Mouse (Mus musculus) heart, adult 2 months (tissue): ENCODE measurements around the gene Kmt5c. TPM values are rescaled to one million over a fixed set of nuclear protein-coding genes. Genes with fewer than 3 reads are reported as not detected.
"Not testable (repeated sequence)": the region's sequence is repeated elsewhere in the genome, so short reads cannot be mapped to it uniquely, and the experiment has no call there.

Experiments
- DNase-seq, 2 experiments: peaks; one replicate each; pipeline ENCODE4 v3.0.0; 2021
- H3K27ac ChIP-seq: fragments of 200-600 bp; 2 replicates; pipeline ENCODE4 v1.8.1; 2022
- H3K27me3 ChIP-seq: fragments of 200-500 bp; 2 replicates; pipeline ENCODE4 v1.6.1; 2012; ENCODE audit warnings: mild to moderate bottlenecking, low read length, inconsistent platforms, mixed read lengths; ENCODE audit not compliant: control insufficient read depth, insufficient read depth
- H3K36me3 ChIP-seq: fragments of 200-500 bp; 2 replicates; pipeline ENCODE4 v1.6.1; 2012; ENCODE audit warnings: low read length, inconsistent platforms; ENCODE audit not compliant: control insufficient read depth, insufficient read depth
- H3K4me1 ChIP-seq: fragments of 200-500 bp; 2 replicates; pipeline ENCODE4 v1.6.1; 2011; ENCODE audit warnings: low read length; ENCODE audit not compliant: control insufficient read depth, insufficient read depth
- H3K4me3 ChIP-seq: fragments of 200-600 bp; 2 replicates; pipeline ENCODE4 v1.8.1; 2022
- H3K79me2 ChIP-seq: fragments of 200-500 bp; replicated peaks from 2 replicates; pipeline ENCODE4 v1.6.1; 2012; ENCODE audit warnings: mild to moderate bottlenecking, inconsistent platforms, low read length, moderate library complexity, mixed read lengths; ENCODE audit not compliant: control insufficient read depth, insufficient read depth
- H3K9ac ChIP-seq: fragments of 200-500 bp; 2 replicates; pipeline ENCODE4 v1.6.1; 2012; ENCODE audit warnings: low read depth, mild to moderate bottlenecking, control low read depth, inconsistent platforms, low read length, mixed read lengths
- CTCF ChIP-seq: fragments of 200-600 bp; IDR thresholded peaks from 2 replicates; pipeline ENCODE4 v1.8.1; 2022; ENCODE audit warnings: antibody characterized with exemption, mild to moderate bottlenecking, moderate library complexity
- EP300 ChIP-seq: fragments of 200-500 bp; IDR thresholded peaks from 2 replicates; pipeline ENCODE4 v1.6.1; 2011; ENCODE audit warnings: low read depth, low read length, control low read depth; ENCODE audit not compliant: insufficient read depth
- POLR2A ChIP-seq: fragments of 200-500 bp; IDR thresholded peaks from 2 replicates; pipeline ENCODE4 v1.6.1; 2011; ENCODE audit warnings: mild to moderate bottlenecking, low read depth, low read length, control low read depth; ENCODE audit not compliant: insufficient read depth
- WGBS: fragments of 180-500 bp; shearing (Covaris S2); methylation state at CpG from one replicate; pipeline ENCODE4 v1.1.7; 2018; 5-methylcytosine and 5-hydroxymethylcytosine counted together
- intact Hi-C: fragments of 180-260 bp; cut with DNase I; formaldehyde crosslinking; loops from one replicate; pipeline ENCODE4 v1.15.1; 2025
- polyA plus RNA-seq: library from polyadenylated mRNA; depleted of rRNA; stranded (reverse); fragments of >200 nt; gene quantifications from 2 replicates; pipeline ENCODE4 v1.2.3, GENCODE M21; 2012
- total RNA-seq, 2 experiments: library from RNA; stranded (reverse); gene quantifications; 2 replicates each; pipeline ENCODE4 v1.2.3; 2021

Gene Kmt5c
- total and polyA plus RNA-seq, 3 experiments = 8.5 to 36.4 (median 11.2) TPM

DNA sequence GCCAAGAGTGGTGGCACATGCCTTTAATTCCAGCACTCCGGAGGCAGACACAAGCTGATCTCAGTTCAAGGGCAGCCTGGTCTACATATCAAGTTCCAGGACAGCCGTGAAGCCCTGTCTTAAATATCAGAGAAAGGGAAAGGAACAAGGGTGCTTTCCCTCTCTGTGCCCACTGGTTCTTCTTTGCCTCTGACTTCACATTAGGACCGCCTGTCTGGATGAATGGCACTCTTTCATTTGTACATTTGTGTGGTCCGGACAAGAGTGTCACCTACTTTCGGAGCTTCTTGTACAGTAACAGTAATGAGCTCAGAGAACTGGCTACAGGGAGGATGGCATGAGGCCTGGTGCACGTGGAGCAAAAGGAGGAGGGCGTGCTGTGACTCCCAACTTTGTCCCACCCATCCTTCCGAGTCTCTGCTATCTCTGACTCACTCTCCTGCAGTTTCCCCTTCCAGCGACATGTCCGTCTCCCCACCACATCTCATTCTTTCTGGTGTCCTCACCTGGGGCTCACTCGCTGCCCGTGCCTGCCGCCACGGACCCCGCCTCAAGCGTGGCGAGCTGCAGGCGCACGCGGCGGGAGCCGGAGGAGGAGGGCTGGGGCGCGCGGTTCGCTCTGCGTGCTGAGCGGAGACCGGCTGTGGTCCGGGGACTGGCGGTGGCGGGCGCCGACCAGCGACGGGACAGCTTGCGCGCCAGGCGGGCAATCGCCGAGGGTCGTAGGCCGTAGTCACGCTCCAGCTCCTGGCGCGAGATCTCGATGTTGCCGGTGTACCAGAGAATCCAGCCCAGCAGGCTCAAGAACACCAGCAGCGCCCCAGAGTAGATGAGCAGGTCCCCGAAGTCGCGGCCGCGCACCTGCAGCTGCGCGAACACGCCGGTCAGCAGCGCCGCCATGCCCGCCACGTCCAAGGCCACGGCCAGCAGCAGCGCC is 48.9 kb downstream of the Kmt5c start:
- TF ChIP-seq CTCF = peak; percentile 55
- TF ChIP-seq EP300 = no peak
- DNase-seq = peak; percentile 77 to 78
- peak overlapping the region; percentile 85 for H3K9ac ChIP-seq
- peak overlapping the region; percentile 75 for H3K27ac ChIP-seq
- H3K79me2 ChIP-seq = no peaks in the 10 kb centered on the region
- 2% methylated on average over 64 of the region's 64 CpGs for WGBS
- H3K36me3 ChIP-seq = no peaks in the 10 kb centered on the region
- peak overlapping the region; percentile 54 for H3K4me3 ChIP-seq
- intact Hi-C loops = loop anchor here (2.0 kb wide), 1 partner anchor 48 kb away; the partner anchor contains the start of gene Kmt5c
- peaks cover 4% of the 10 kb centered on the region for H3K4me1 ChIP-seq
- H3K27me3 ChIP-seq = no peaks in the 10 kb centered on the region

DNA sequence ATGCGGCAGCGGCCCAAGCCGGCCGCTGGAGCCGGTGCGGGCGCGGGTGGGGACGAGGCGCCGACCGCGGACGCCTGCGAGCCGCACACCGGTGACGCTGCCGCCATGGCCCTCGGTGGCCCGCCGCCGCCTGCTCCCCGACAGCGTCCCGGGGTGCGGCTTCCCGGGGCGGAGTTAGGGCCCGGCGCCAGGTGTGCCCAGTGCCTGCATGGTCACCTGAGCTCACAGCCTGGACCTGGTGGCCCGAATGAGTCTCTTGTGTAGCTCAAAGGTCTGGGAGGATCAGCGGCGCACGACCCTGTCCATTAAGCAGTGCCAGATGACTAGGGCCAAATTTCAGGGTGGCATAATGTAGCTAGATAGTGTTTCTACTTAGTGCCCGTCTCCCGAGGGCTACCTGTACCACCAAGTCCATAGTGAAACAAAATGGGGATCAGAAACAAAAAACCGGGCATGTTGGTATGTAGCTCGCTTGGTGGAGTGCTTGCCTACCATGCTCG is 49.6 kb downstream of the Kmt5c start, which contains the start of gene Tmem238:
Tmem238 (minus strand) TSS at position 221 of the 500 bp plus-strand sequence.
- Histone ChIP-seq H3K9ac (peak within 1 kb of the TSS; percentile 85), H3K27ac (peak within 1 kb of the TSS; percentile 75), H3K79me2 (no peaks in the 10 kb centered on the region), H3K4me1 (peaks cover 4% of the 10 kb centered on the region), H3K27me3 (no peaks in the 10 kb centered on the region), H3K36me3 (no peaks in the 10 kb centered on the region), H3K4me3 (peak within 1 kb of the TSS; percentile 54)
- intact Hi-C loops = loop anchor here (2.0 kb wide), 1 partner anchor 49 kb away; the partner anchor contains the start of gene Kmt5c
- no peak for TF ChIP-seq POLR2A
- TF ChIP-seq EP300 = no peak
- TF ChIP-seq CTCF = no peak
- peak; percentile 71 for DNase-seq
- 10% methylated on average over 40 of the region's 40 CpGs for WGBS

- under 1% methylated on average over 54 of the region's 54 CpGs for WGBS
- Histone ChIP-seq H3K9ac (peak within 1 kb of the TSS; percentile 92), H3K27me3 (no peaks in the 10 kb centered on the region), H3K79me2 (no peaks in the 10 kb centered on the region), H3K4me1 (peaks cover 4% of the 10 kb centered on the region), H3K36me3 (peaks cover 2% of the 10 kb centered on the region; the same call in 1 of the 2 replicates), H3K27ac (peak within 1 kb of the TSS; percentile 94), H3K4me3 (peak within 1 kb of the TSS; percentile 98)
- peak; percentile 69; the same call in 1 of the 2 replicates for TF ChIP-seq EP300
- TF ChIP-seq CTCF = no peak
- peak; percentile 95 for TF ChIP-seq POLR2A
- peak; percentile 93 to 96 for DNase-seq
- intact Hi-C loops = loop anchor here (1.0 to 10.0 kb wide), 5 partner anchors 20 to 658 kb away; partner anchors contain the start of genes Hspbp1, Leng8, Ppp6r1 and Ube2s
These were observed 52.6 kb downstream of the Kmt5c start, which contains the start of gene Rpl28 for GRCm38 (mm10) chr7:4792278-4793212. TSS of gene Rpl28 (plus strand) at chr7:4792874.

DNA sequence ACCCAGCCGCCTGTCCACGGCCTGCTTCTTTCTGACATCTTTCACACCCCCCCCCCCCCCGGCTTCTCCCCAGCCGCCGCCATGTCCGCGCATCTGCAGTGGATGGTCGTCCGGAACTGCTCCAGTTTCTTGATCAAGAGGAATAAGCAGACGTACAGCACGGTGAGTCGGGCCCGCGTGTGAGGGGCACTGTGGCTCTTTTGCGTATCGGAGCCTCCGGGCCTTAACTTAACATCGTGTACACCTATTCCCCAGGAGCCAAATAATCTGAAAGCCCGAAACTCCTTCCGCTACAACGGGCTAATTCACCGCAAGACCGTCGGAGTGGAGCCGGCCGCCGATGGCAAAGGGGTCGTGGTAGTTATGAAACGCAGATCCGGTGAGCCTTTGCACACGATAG is 53.3 kb downstream of the Kmt5c start:
- DNase-seq, H3K36me3 ChIP-seq, H3K27me3 ChIP-seq, H3K79me2 ChIP-seq, H3K4me1 ChIP-seq: not testable (repeated sequence)
- Histone ChIP-seq H3K9ac (peak overlapping the region; percentile 89), H3K27ac (peak overlapping the region; percentile 94), H3K4me3 (peak overlapping the region; percentile 98)
- whole genome bisulfite sequencing = under 1% methylated on average over 31 of the region's 31 CpGs
- intact Hi-C loops = loop anchor here (5.0 to 10.0 kb wide), 4 partner anchors 106 to 658 kb away; partner anchors contain the start of genes Hspbp1, Leng8 and Ppp6r1

- no peak for DNase-seq
- H3K4me1 ChIP-seq = peaks cover 1% of the 10 kb centered on the region; the same call in 1 of the 2 replicates
- H3K9ac ChIP-seq = peak overlapping the region; percentile 89
- H3K27ac ChIP-seq = peak overlapping the region; percentile 94
- TF ChIP-seq POLR2A (no peak), CTCF (no peak), EP300 (no peak)
- no peaks in the 10 kb centered on the region for H3K79me2 ChIP-seq
- no peaks in the 10 kb centered on the region for H3K27me3 ChIP-seq
- peak overlapping the region; percentile 98 for H3K4me3 ChIP-seq
- intact Hi-C loops = loop anchor here (5.0 to 10.0 kb wide), 4 partner anchors 106 to 659 kb away; partner anchors contain the start of genes Hspbp1, Leng8 and Ppp6r1
- peaks cover 2% of the 10 kb centered on the region; the same call in 1 of the 2 replicates for H3K36me3 ChIP-seq
- 32% methylated on average over 4 of the region's 4 CpGs for WGBS
These were observed 53.8 kb downstream of the Kmt5c start for GRCm38 (mm10) chr7:4793674-4794073.
